Mouse (Mus musculus): ENCODE data around the gene Zc3h12b. TPM values are rescaled to one million over a fixed set of nuclear protein-coding genes. Genes with fewer than 3 reads are reported as not detected.

Gene Zc3h12b
- total RNA-seq, 1 experiment from 2014 or later: 3.9 TPM

Other genes starting within 250 kb of the Zc3h12b start
- 0.24 TPM in 1 of 2 replicates, not detected in the other for gene Asb12, start 153.7 kb upstream of the Zc3h12b start, total RNA-seq (2021)
- gene Pfn5, start 153.6 kb upstream of the Zc3h12b start, total RNA-seq (2021): not detected in 2 replicates
- 3.3 and 4.8 TPM in 2 replicates for gene Zc4h2, start 53.2 kb upstream of the Zc3h12b start, total RNA-seq (2021)
- gene Las1l, start 245.3 kb downstream of the Zc3h12b start, total RNA-seq (2021): 43.6 and 47.6 TPM in 2 replicates